Mouse (Mus musculus) intestine, embryonic 16.5 days (tissue): ENCODE data around the gene Mfsd14a. TPM values are rescaled to one million over a fixed set of nuclear protein-coding genes. Genes with fewer than 3 reads are reported as not detected.
"Not testable (repeated sequence)": the region's sequence is repeated elsewhere in the genome, so short reads cannot be mapped to it uniquely, and the experiment has no call there.

Experiments used
- ATAC-seq: fragments of 200-750 bp; cut with Nextera tagmentation; 2 replicates; pipeline ENCODE4 v1.8.0; 2017; ENCODE audit warnings: moderate TSS enrichment, moderate library complexity
- H3K27ac ChIP-seq: fragments of 300-500 bp; sonication (generic); 2 replicates; pipeline ENCODE4 v1.5.1; 2014; ENCODE audit warnings: mild to moderate bottlenecking, low read length
- H3K27me3 ChIP-seq: fragments of 300-500 bp; sonication (generic); replicated peaks from 2 replicates; pipeline ENCODE4 v1.6.1; 2014; ENCODE audit warnings: low read length, control low read depth, mixed read lengths; ENCODE audit not compliant: control insufficient read depth, insufficient read depth
- H3K36me3 ChIP-seq: fragments of 300-500 bp; sonication (generic); 2 replicates; pipeline ENCODE4 v1.6.1; 2014; ENCODE audit warnings: low read length, control low read depth; ENCODE audit not compliant: control insufficient read depth, insufficient read depth
- H3K4me1 ChIP-seq: fragments of 300-500 bp; sonication (generic); 2 replicates; pipeline ENCODE4 v1.6.1; 2014; ENCODE audit warnings: low read length, control low read depth, mixed read lengths; ENCODE audit not compliant: control insufficient read depth, insufficient read depth
- H3K4me2 ChIP-seq: fragments of 300-500 bp; sonication (generic); 2 replicates; pipeline ENCODE4 v1.6.1; 2014; ENCODE audit warnings: low read depth, low read length, control low read depth
- H3K4me3 ChIP-seq: fragments of 300-500 bp; sonication (generic); 2 replicates; pipeline ENCODE4 v1.5.1; 2014; ENCODE audit warnings: mild to moderate bottlenecking, low read length
- H3K9ac ChIP-seq: fragments of 300-500 bp; sonication (generic); 2 replicates; pipeline ENCODE4 v1.6.1; 2014; ENCODE audit warnings: low read depth, low read length
- H3K9me3 ChIP-seq: fragments of 300-500 bp; sonication (generic); 2 replicates; pipeline ENCODE4 v1.6.1; 2016; ENCODE audit warnings: low read length, control low read depth; ENCODE audit not compliant: control insufficient read depth
- WGBS: fragments of 180-500 bp; shearing (Covaris S2); extraction: QIAGEN DNeasy Blood & Tissue Kit; methylation state at CpG from one replicate; pipeline ENCODE4 v1.1.7; 2014; 5-methylcytosine and 5-hydroxymethylcytosine counted together
- polyA plus RNA-seq: library from polyadenylated mRNA; unstranded; fragments of >200 nt; fragmentation: Nextera tagmentation; extraction: Ambion mirVana; gene quantifications from 2 replicates; pipeline ENCODE4 v1.2.1, GENCODE M21; 2015

Mfsd14a gene
- polyA plus RNA-seq, 1 experiment from 2014 or later, result 81.3 TPM

- peaks cover 24% of the 10 kb centered on the region for H3K4me1 ChIP-seq
- no peaks in the 10 kb centered on the region for H3K27me3 ChIP-seq
- no peak overlapping the region for H3K9ac ChIP-seq
- no peak overlapping the region for H3K4me3 ChIP-seq
- no peaks in the 10 kb centered on the region for H3K36me3 ChIP-seq
- H3K9me3 ChIP-seq, result no peaks in the 10 kb centered on the region
- H3K27ac ChIP-seq, result no peak overlapping the region
- ATAC-seq, result no peak
- no peak overlapping the region for H3K4me2 ChIP-seq
- 64% methylated on average over 7 of the region's 7 CpGs for WGBS
These were observed 6.1 kb downstream of the Mfsd14a start for GRCm38 (mm10) chr3:116656184-116656965.

GRCm38 (mm10) chr3:116654051-116654450 lies 8.4 kb downstream of the Mfsd14a start:
- 93% methylated on average over 11 of the region's 11 CpGs for WGBS
- not testable (repeated sequence) for H3K27ac ChIP-seq, H3K9me3 ChIP-seq, H3K4me3 ChIP-seq, H3K9ac ChIP-seq, H3K36me3 ChIP-seq, H3K4me2 ChIP-seq, H3K27me3 ChIP-seq, ATAC-seq
- peaks cover 16% of the 10 kb centered on the region; the same call in 1 of the 2 replicates for H3K4me1 ChIP-seq

GRCm38 (mm10) chr3:116653278-116653945 lies 9.1 kb downstream of the Mfsd14a start:
- Histone ChIP-seq H3K27ac (no peak overlapping the region), H3K9me3 (no peaks in the 10 kb centered on the region), H3K36me3 (no peaks in the 10 kb centered on the region), H3K9ac (no peak overlapping the region), H3K27me3 (no peaks in the 10 kb centered on the region), H3K4me3 (no peak overlapping the region), H3K4me2 (no peak overlapping the region), H3K4me1 (peaks cover 12% of the 10 kb centered on the region; the same call in 1 of the 2 replicates)
- 67% methylated on average over 5 of the region's 5 CpGs for WGBS
- no peak for ATAC-seq

- H3K27me3 ChIP-seq, result no peaks in the 10 kb centered on the region
These were observed 10.4 kb downstream of the Mfsd14a start for GRCm38 (mm10) chr3:116652033-116652446.

GRCm38 (mm10) chr3:116650698-116651097 lies 11.8 kb downstream of the Mfsd14a start:
- no peaks in the 10 kb centered on the region for H3K27me3 ChIP-seq
- 95% methylated on average over 9 of the region's 9 CpGs for WGBS

More at GRCm38 (mm10) chr3:116652033-116652446, 10.4 kb downstream of the Mfsd14a start:
- H3K27ac ChIP-seq, result no peak overlapping the region
- no peaks in the 10 kb centered on the region for H3K9me3 ChIP-seq
- no peak overlapping the region for H3K4me2 ChIP-seq
- no peaks in the 10 kb centered on the region for H3K36me3 ChIP-seq
- no peak overlapping the region for H3K4me3 ChIP-seq
- no peak overlapping the region for H3K9ac ChIP-seq
- WGBS, result 62% methylated on average over 3 of the region's 3 CpGs
- no peak for ATAC-seq
- peaks cover 9% of the 10 kb centered on the region; the same call in 1 of the 2 replicates for H3K4me1 ChIP-seq

GRCm38 (mm10) chr3:116648805-116649204 lies 13.7 kb downstream of the Mfsd14a start:
- H3K4me3 ChIP-seq, result no peak overlapping the region
- WGBS, result 90% methylated on average over 7 of the region's 7 CpGs
- no peaks in the 10 kb centered on the region for H3K9me3 ChIP-seq
- H3K27me3 ChIP-seq, result no peaks in the 10 kb centered on the region
- H3K36me3 ChIP-seq, result no peaks in the 10 kb centered on the region
- no peak overlapping the region for H3K9ac ChIP-seq
- 0 out of 2 replicates have a peak, but pooled peaks cover 5% of the 10 kb centered on the region for H3K4me1 ChIP-seq
- H3K4me2 ChIP-seq, result no peak overlapping the region
- no peak for ATAC-seq
- H3K27ac ChIP-seq, result no peak overlapping the region

More at GRCm38 (mm10) chr3:116650698-116651097, 11.8 kb downstream of the Mfsd14a start:
- ATAC-seq, result no peak
- Histone ChIP-seq H3K36me3 (no peaks in the 10 kb centered on the region), H3K9ac (no peak overlapping the region), H3K27ac (no peak overlapping the region), H3K4me3 (no peak overlapping the region), H3K9me3 (no peaks in the 10 kb centered on the region), H3K4me1 (0 out of 2 replicates have a peak, but pooled peaks cover 6% of the 10 kb centered on the region), H3K4me2 (no peak overlapping the region)

GRCm38 (mm10) chr3:116646387-116646786 lies 16.1 kb downstream of the Mfsd14a start:
- WGBS, result 92% methylated on average over 1 of the region's 1 CpGs
- Histone ChIP-seq H3K9me3 (no peaks in the 10 kb centered on the region), H3K36me3 (peaks cover 10% of the 10 kb centered on the region), H3K9ac (no peak overlapping the region), H3K4me2 (no peak overlapping the region), H3K4me3 (no peak overlapping the region), H3K27ac (no peak overlapping the region), H3K27me3 (no peaks in the 10 kb centered on the region), H3K4me1 (no peaks in the 10 kb centered on the region)
- no peak for ATAC-seq

GRCm38 (mm10) chr3:116642373-116642772 lies 20.1 kb downstream of the Mfsd14a start:
- Histone ChIP-seq H3K9me3 (no peaks in the 10 kb centered on the region), H3K27ac (no peak overlapping the region), H3K9ac (no peak overlapping the region), H3K27me3 (no peaks in the 10 kb centered on the region), H3K4me2 (no peak overlapping the region), H3K36me3 (peaks cover 18% of the 10 kb centered on the region), H3K4me1 (no peaks in the 10 kb centered on the region), H3K4me3 (no peak overlapping the region)
- ATAC-seq, result no peak
- 95% methylated on average over 2 of the region's 2 CpGs for WGBS

- H3K27me3 ChIP-seq, result no peaks in the 10 kb centered on the region
- no peak overlapping the region for H3K4me3 ChIP-seq
- H3K27ac ChIP-seq, result no peak overlapping the region
- H3K4me2 ChIP-seq, result no peak overlapping the region
- no peak for ATAC-seq
- H3K36me3 ChIP-seq, result peaks cover 18% of the 10 kb centered on the region
- H3K9ac ChIP-seq, result no peak overlapping the region
- H3K9me3 ChIP-seq, result no peaks in the 10 kb centered on the region
- WGBS, result 90% methylated on average over 6 of the region's 6 CpGs
- H3K4me1 ChIP-seq, result no peaks in the 10 kb centered on the region
These were observed 20.6 kb downstream of the Mfsd14a start for GRCm38 (mm10) chr3:116641811-116642371.
